Mouse (Mus musculus): Measurements from ENCODE around the gene Ppp6r3.

- TF ChIP-seq CTCF (conservative IDR thresholded peaks at IDR 0.05; ENCODE audit: low read length) (no peak), NANOG (IDR thresholded peaks at IDR 0.05; ENCODE audit: borderline replicate concordance, low read length) (no peak), POU5F1 (IDR thresholded peaks at IDR 0.05; ENCODE audit: borderline replicate concordance, low read length) (no peak)
These were observed 18.8 kb upstream of the Ppp6r3 start for GRCm38 (mm10) chr19:3594316-3594715.

Data from E14TG2a.4 (cell line).